Mouse (Mus musculus) cerebellum, adult (tissue): Measurements from ENCODE around the gene Mt2.
"Not testable (repeated sequence)": the region's sequence is repeated elsewhere in the genome, so short reads cannot be mapped to it uniquely, and the experiment has no call there.

Experiments used
- ATAC-seq: cut with Nextera tagmentation; 2 replicates; pipeline ENCODE4 v1.9.2; 2017; ENCODE audit warnings: mild to moderate bottlenecking, moderate library complexity, mixed read lengths; ENCODE audit not compliant: insufficient number of reproducible peaks, low FRiP score, low TSS enrichment

Mt2 gene

GRCm38 (mm10) chr8:94172075-94172808 is at the start of gene Mt2:
Gene Mt2, plus strand, starts transcription at chr8:94172664.
- ATAC-seq: peak; percentile 52; the same call in 1 of the 2 replicates

- ATAC-seq: no peak
Measured at GRCm38 (mm10) chr8:94122711-94123468, 49.6 kb upstream of the Mt2 start.

- no peak for ATAC-seq
Measured at GRCm38 (mm10) chr8:94127711-94128110, 44.8 kb upstream of the Mt2 start.

GRCm38 (mm10) chr8:94129133-94129789 is 43.2 kb upstream of the Mt2 start:
- no peak for ATAC-seq

GRCm38 (mm10) chr8:94130126-94130525 is 42.3 kb upstream of the Mt2 start:
- ATAC-seq: no peak

GRCm38 (mm10) chr8:94132096-94132495 is 40.4 kb upstream of the Mt2 start:
- no peak for ATAC-seq

GRCm38 (mm10) chr8:94134601-94135000 is 37.9 kb upstream of the Mt2 start:
- ATAC-seq: not testable (repeated sequence)

GRCm38 (mm10) chr8:94135556-94135955 is 36.9 kb upstream of the Mt2 start:
- ATAC-seq: no peak

- ATAC-seq: no peak
Measured at GRCm38 (mm10) chr8:94136192-94136591, 36.3 kb upstream of the Mt2 start.

GRCm38 (mm10) chr8:94136933-94137332 is 35.5 kb upstream of the Mt2 start, which contains the start of gene Mt4:
Gene Mt4, plus strand, starts transcription at chr8:94137197.
- ATAC-seq: no peak

GRCm38 (mm10) chr8:94140266-94140795 is 32.1 kb upstream of the Mt2 start:
- ATAC-seq: no peak

- ATAC-seq: no peak
Measured at GRCm38 (mm10) chr8:94148236-94148635, 24.2 kb upstream of the Mt2 start.

GRCm38 (mm10) chr8:94150925-94151324 is 21.5 kb upstream of the Mt2 start:
- ATAC-seq: no peak

- ATAC-seq: peak; percentile 87
Measured at GRCm38 (mm10) chr8:94152513-94153300, 19.8 kb upstream of the Mt2 start, which contains the start of gene Mt3. Gene Mt3, plus strand, starts transcription at chr8:94152607.

- ATAC-seq: peak; percentile 31
Measured at GRCm38 (mm10) chr8:94153451-94153850, 19.0 kb upstream of the Mt2 start.

GRCm38 (mm10) chr8:94154537-94154936 is 17.9 kb upstream of the Mt2 start:
- no peak for ATAC-seq

GRCm38 (mm10) chr8:94156092-94156491 is 16.4 kb upstream of the Mt2 start:
- ATAC-seq: no peak

GRCm38 (mm10) chr8:94165772-94166171 is 6.7 kb upstream of the Mt2 start:
- not testable (repeated sequence) for ATAC-seq

- ATAC-seq: peak; percentile 77
Measured at GRCm38 (mm10) chr8:94167244-94167643, 5.2 kb upstream of the Mt2 start.

- ATAC-seq: no peak
Measured at GRCm38 (mm10) chr8:94169547-94169946, 2.9 kb upstream of the Mt2 start.
